Mouse (Mus musculus) ES-Bruce4 (cell line): ENCODE results near the gene Adcy9. TPM values are rescaled to one million over a fixed set of nuclear protein-coding genes. Genes with fewer than 3 reads are reported as not detected.

ENCODE experiments used
- H3K27ac ChIP-seq: 2 replicates; pipeline ENCODE4 v1.5.1; 2012; ENCODE audit warnings: low read length, inconsistent platforms; ENCODE audit not compliant: insufficient read depth
- H3K27me3 ChIP-seq: 2 replicates; pipeline ENCODE4 v1.6.1; 2012; ENCODE audit warnings: mild to moderate bottlenecking, low read length, inconsistent platforms; ENCODE audit not compliant: control insufficient read depth, poor library complexity, insufficient read depth, severe bottlenecking
- H3K36me3 ChIP-seq: 2 replicates; pipeline ENCODE4 v1.6.1; 2012; ENCODE audit warnings: inconsistent platforms, mild to moderate bottlenecking, low read length, moderate library complexity; ENCODE audit not compliant: control insufficient read depth, poor library complexity, insufficient read depth, severe bottlenecking
- H3K4me1 ChIP-seq: one replicate; pipeline ENCODE4 v1.8.1; 2011; ENCODE audit warnings: low read length; ENCODE audit not compliant: control insufficient read depth, insufficient read depth
- H3K4me3 ChIP-seq: 2 replicates; pipeline ENCODE4 v1.5.1; 2011; ENCODE audit warnings: low read depth, mild to moderate bottlenecking, low read length
- H3K9ac ChIP-seq: 2 replicates; pipeline ENCODE4 v1.6.1; 2012; ENCODE audit warnings: low read depth, mild to moderate bottlenecking, inconsistent platforms; ENCODE audit not compliant: poor library complexity, severe bottlenecking
- H3K9me3 ChIP-seq: replicated peaks from 2 replicates; pipeline ENCODE4 v1.6.1; 2012; ENCODE audit warnings: mild to moderate bottlenecking, low read length, inconsistent platforms; ENCODE audit not compliant: control insufficient read depth, poor library complexity, insufficient read depth, severe bottlenecking
- CTCF ChIP-seq: IDR thresholded peaks from one replicate; pipeline ENCODE4 v1.8.1; 2011; ENCODE audit warnings: low read depth, low read length
- EP300 ChIP-seq: IDR thresholded peaks from 2 replicates; pipeline ENCODE4 v1.6.1; 2011; ENCODE audit warnings: low read depth, low read length; ENCODE audit not compliant: insufficient read depth
- POLR2A ChIP-seq: IDR thresholded peaks from one replicate; pipeline ENCODE4 v1.8.1; 2011; ENCODE audit warnings: low read length; ENCODE audit not compliant: insufficient read depth
- polyA plus RNA-seq: library from polyadenylated mRNA; stranded (reverse); fragments of >200 nt; gene quantifications from 2 replicates; pipeline ENCODE4 v1.2.4, GENCODE M21; 2011; ENCODE audit warnings: low read depth; ENCODE audit not compliant: missing spikeins, insufficient read depth, insufficient read length

Adcy9 gene
- polyA plus RNA-seq, 1 experiment: 1.9 TPM

DNA sequence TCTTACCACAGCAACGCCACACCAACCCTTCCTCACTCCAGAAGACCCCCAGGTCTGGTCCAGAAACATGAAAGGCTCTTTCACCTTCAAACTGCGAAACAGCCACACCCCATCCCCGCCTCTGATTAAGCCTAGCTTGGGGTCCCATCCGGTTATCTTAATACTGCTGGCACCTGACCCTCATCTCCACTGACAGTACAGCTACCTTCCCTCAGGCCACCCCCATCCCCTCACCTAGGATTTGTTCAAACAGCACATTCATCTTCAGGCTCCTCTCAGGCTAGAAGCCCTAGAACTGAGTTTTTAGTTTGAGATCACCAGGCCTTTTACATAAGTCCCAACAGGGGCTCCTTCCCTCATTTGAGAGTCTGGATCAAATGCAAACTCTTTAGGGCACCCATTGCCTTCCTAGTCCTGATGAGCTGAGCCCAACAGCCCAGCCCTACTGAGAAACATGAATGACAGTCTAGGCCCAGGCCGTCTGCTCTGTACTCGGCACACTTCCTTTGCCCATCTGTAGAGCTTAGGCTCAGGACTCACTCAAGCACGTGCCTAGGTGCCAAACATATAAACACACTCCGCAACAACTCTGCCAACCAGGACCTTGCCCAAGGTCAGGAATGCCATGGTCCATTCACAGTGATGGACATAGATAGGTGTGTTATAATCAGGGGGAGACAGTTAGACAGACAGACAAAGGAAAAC is 5.3 kb downstream of the Adcy9 start:
- Histone ChIP-seq H3K27me3 (no peaks in the 10 kb centered on the region; the same call in 1 of the 2 replicates), H3K9ac (no peak overlapping the region), H3K4me1 (no peaks in the 10 kb centered on the region), H3K36me3 (no peaks in the 10 kb centered on the region), H3K27ac (no peak overlapping the region), H3K9me3 (no peaks in the 10 kb centered on the region), H3K4me3 (no peak overlapping the region)
- TF ChIP-seq CTCF: no peak
- no peak for TF ChIP-seq POLR2A
- TF ChIP-seq EP300: no peak

GRCm38 (mm10) chr16:4413988-4414880 is 6.1 kb downstream of the Adcy9 start:
- no peaks in the 10 kb centered on the region for H3K9me3 ChIP-seq
- H3K27ac ChIP-seq: no peak overlapping the region
- TF ChIP-seq POLR2A (no peak), EP300 (no peak), CTCF (no peak)
- H3K4me1 ChIP-seq: no peaks in the 10 kb centered on the region
- no peak overlapping the region for H3K4me3 ChIP-seq
- no peaks in the 10 kb centered on the region; the same call in 1 of the 2 replicates for H3K27me3 ChIP-seq
- H3K36me3 ChIP-seq: no peaks in the 10 kb centered on the region
- no peak overlapping the region for H3K9ac ChIP-seq

DNA sequence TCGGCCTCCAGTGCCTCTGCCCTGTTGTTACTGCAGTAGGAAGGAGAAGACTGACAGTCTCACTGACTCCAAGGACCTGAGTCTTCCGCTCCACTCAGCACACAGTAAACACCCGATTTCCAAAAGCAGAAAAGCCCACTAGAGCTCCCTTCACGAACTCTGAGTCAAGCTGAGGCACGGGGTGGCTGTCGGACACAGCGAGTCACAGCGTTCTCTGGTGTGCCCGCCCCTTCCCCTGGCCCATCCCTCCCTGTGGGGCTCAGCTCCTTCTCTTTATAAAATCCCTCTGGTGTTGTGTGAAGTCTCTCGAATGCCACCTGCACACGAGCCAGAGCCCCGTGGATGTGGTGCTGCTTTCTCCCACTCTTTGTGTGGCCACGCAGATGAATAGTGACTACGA is 7.0 kb downstream of the Adcy9 start:
- Histone ChIP-seq H3K9me3 (no peaks in the 10 kb centered on the region), H3K4me3 (no peak overlapping the region), H3K27me3 (no peaks in the 10 kb centered on the region; the same call in 1 of the 2 replicates), H3K27ac (no peak overlapping the region), H3K36me3 (no peaks in the 10 kb centered on the region), H3K9ac (no peak overlapping the region), H3K4me1 (no peaks in the 10 kb centered on the region)
- TF ChIP-seq EP300: no peak
- no peak for TF ChIP-seq CTCF
- TF ChIP-seq POLR2A: no peak

GRCm38 (mm10) chr16:4412298-4412697 is 8.0 kb downstream of the Adcy9 start:
- H3K4me3 ChIP-seq: no peak overlapping the region
- no peaks in the 10 kb centered on the region for H3K9me3 ChIP-seq
- no peaks in the 10 kb centered on the region for H3K36me3 ChIP-seq
- H3K27ac ChIP-seq: no peak overlapping the region
- H3K27me3 ChIP-seq: no peaks in the 10 kb centered on the region; the same call in 1 of the 2 replicates
- no peak overlapping the region for H3K9ac ChIP-seq
- no peak for TF ChIP-seq POLR2A
- TF ChIP-seq EP300: no peak
- TF ChIP-seq CTCF: no peak
- no peaks in the 10 kb centered on the region for H3K4me1 ChIP-seq

GRCm38 (mm10) chr16:4411296-4411695 is 9.0 kb downstream of the Adcy9 start:
- no peak overlapping the region for H3K27ac ChIP-seq
- H3K36me3 ChIP-seq: no peaks in the 10 kb centered on the region
- H3K4me1 ChIP-seq: no peaks in the 10 kb centered on the region
- no peak overlapping the region for H3K4me3 ChIP-seq
- TF ChIP-seq EP300: no peak
- TF ChIP-seq POLR2A: no peak
- TF ChIP-seq CTCF: no peak
- no peaks in the 10 kb centered on the region for H3K27me3 ChIP-seq
- no peak overlapping the region for H3K9ac ChIP-seq
- no peaks in the 10 kb centered on the region for H3K9me3 ChIP-seq

DNA sequence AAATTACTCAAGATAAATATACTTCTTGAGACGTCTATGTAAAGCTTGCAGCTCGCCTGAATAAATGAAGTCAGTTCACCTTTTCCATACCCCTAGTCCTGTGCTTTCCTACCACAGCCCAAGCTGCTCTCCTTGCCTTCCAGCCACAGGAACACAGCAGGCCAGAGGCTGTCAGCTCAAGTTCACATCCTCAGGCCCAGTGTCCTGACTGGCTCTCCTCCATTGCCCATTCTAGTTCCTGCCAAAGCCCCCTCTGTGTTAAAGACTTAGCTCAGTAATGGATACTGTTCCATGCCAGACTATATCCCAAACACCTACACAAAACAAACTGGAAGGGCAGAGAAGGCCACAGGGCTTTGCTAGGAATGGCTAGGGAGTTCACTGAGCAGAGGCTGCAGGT is 12.8 kb downstream of the Adcy9 start:
- no peak for TF ChIP-seq POLR2A
- TF ChIP-seq EP300: no peak
- no peak for TF ChIP-seq CTCF
- H3K9me3 ChIP-seq: no peaks in the 10 kb centered on the region
- H3K9ac ChIP-seq: no peak overlapping the region
- no peaks in the 10 kb centered on the region for H3K4me1 ChIP-seq
- no peak overlapping the region for H3K27ac ChIP-seq
- no peaks in the 10 kb centered on the region for H3K36me3 ChIP-seq
- no peaks in the 10 kb centered on the region for H3K27me3 ChIP-seq
- no peak overlapping the region for H3K4me3 ChIP-seq
